Mouse (Mus musculus): ENCODE measurements at regions not wholly inside any gene's neighbourhood (a gene's known extent, or its start where the extent isn't known, plus 50 kb on each side); places are given as distances from the start of the nearest gene placed in this dataset.

- H3K27ac ChIP-seq, result no peak overlapping the region
- ATAC-seq (ENCODE audit: insufficient read depth), result no peak
- no peaks in the 10 kb centered on the region for H3K9me3 ChIP-seq (ENCODE audit: control insufficient read depth, low read length)
- no peak overlapping the region for H3K4me2 ChIP-seq (ENCODE audit: low read depth)
- no peak overlapping the region for H3K9ac ChIP-seq (replicated peaks)
- H3K36me3 ChIP-seq (replicated peaks; ENCODE audit: control insufficient read depth, insufficient read depth, low read depth), result no peaks in the 10 kb centered on the region
- H3K4me3 ChIP-seq (ENCODE audit: insufficient read depth in 1 of 2, low read depth in 2 of 2, low read length in 2 of 2), result no peak overlapping the region
- no peak for DNase-seq (ENCODE audit: low read depth in 3 of 3, low spot score in 3 of 3)
- no peaks in the 10 kb centered on the region for H3K27me3 ChIP-seq (ENCODE audit: control insufficient read depth, insufficient read depth, low read length)
- 74% methylated on average over 9 of the region's 9 CpGs for WGBS (ENCODE audit: insufficient replicate concordance)
- no peak for TF ChIP-seq EP300 (IDR thresholded peaks at IDR 0.05; ENCODE audit: low read depth)
- no peak for TF ChIP-seq CTCF (IDR thresholded peaks at IDR 0.05; ENCODE audit: low read depth)
- no peaks in the 10 kb centered on the region for H3K4me1 ChIP-seq (replicated peaks; ENCODE audit: control insufficient read depth in 2 of 2, insufficient read depth in 2 of 2, low read length in 1 of 2)
Measured at GRCm38 (mm10) chr11:23996250-23996649, 78.6 kb downstream of the A830031A19Rik start.

GRCm38 (mm10) chr11:23994160-23994559, 80.7 kb downstream of the A830031A19Rik start:
- ATAC-seq (ENCODE audit: insufficient read depth), result no peak
- Histone ChIP-seq H3K4me1 (replicated peaks; ENCODE audit: control insufficient read depth in 2 of 2, insufficient read depth in 2 of 2, low read length in 1 of 2) (no peaks in the 10 kb centered on the region), H3K4me3 (ENCODE audit: insufficient read depth in 1 of 2, low read depth in 2 of 2, low read length in 2 of 2) (no peak overlapping the region), H3K4me2 (ENCODE audit: low read depth) (no peak overlapping the region), H3K36me3 (replicated peaks; ENCODE audit: control insufficient read depth, insufficient read depth, low read depth) (no peaks in the 10 kb centered on the region), H3K9me3 (ENCODE audit: control insufficient read depth, low read length) (no peaks in the 10 kb centered on the region), H3K27ac (no peak overlapping the region), H3K9ac (replicated peaks) (no peak overlapping the region), H3K27me3 (ENCODE audit: control insufficient read depth, insufficient read depth, low read length) (no peaks in the 10 kb centered on the region)
- no peak for TF ChIP-seq CTCF (IDR thresholded peaks at IDR 0.05; ENCODE audit: low read depth)
- TF ChIP-seq EP300 (IDR thresholded peaks at IDR 0.05; ENCODE audit: low read depth), result no peak
- no peak for DNase-seq (ENCODE audit: low read depth in 3 of 3, low spot score in 3 of 3)

DNA sequence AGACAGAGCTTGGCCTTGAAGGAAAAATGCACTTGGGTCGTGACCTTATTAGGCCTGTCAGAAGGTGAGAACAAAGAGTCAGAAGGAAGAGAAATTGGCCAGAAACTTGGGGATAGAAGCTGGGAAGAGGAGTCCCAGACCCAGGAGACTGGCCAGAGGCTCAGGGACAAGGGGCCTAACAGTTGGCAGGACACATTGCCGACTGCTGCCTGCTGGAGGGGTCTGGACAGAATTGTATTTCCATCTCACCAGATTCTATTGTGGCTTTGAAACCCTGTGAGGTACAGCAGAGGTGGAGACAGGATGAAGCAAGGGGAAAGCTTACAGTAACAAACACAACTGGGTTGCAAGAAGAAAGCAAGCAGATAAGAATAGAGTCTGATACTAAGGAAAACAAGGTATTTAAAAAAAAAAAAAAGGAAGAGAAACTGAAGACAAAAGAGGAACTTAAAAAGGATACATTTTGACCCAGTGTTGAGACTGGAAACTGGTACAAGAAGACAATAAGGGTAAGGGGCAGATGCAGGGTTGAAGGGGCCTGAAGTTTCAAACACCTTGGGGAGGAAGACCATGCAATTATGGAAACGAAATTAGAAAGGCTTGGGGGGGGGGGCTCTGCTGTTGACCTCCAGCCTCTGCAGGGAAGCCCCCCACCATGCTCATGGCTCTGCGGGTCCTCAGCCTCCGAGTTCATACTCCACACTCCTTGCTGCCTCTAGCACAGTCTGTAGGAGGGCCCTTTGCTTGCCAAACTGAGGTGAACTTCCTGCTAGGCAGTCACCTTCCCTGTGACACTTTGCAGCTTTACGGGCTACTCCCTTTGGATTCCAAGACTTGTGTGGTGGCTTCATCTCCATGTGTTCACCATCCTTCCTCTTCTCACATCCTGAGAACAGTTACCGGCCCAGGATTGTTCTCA, 87.1 kb downstream of the A830031A19Rik start:
- Histone ChIP-seq H3K9me3 (ENCODE audit: control insufficient read depth, low read length) (no peaks in the 10 kb centered on the region), H3K27ac (no peak overlapping the region), H3K27me3 (ENCODE audit: control insufficient read depth, insufficient read depth, low read length) (no peaks in the 10 kb centered on the region), H3K4me1 (replicated peaks; ENCODE audit: control insufficient read depth in 2 of 2, insufficient read depth in 2 of 2, low read length in 1 of 2) (no peaks in the 10 kb centered on the region), H3K4me2 (ENCODE audit: low read depth) (no peak overlapping the region), H3K36me3 (replicated peaks; ENCODE audit: control insufficient read depth, insufficient read depth, low read depth) (no peaks in the 10 kb centered on the region), H3K4me3 (ENCODE audit: insufficient read depth in 1 of 2, low read depth in 2 of 2, low read length in 2 of 2) (no peak overlapping the region), H3K9ac (replicated peaks) (no peak overlapping the region)
- WGBS (ENCODE audit: insufficient replicate concordance), result 37% methylated on average over 7 of the region's 7 CpGs
- ATAC-seq (ENCODE audit: insufficient read depth), result no peak
- no peak for TF ChIP-seq EP300 (IDR thresholded peaks at IDR 0.05; ENCODE audit: low read depth)
- no peak for TF ChIP-seq CTCF (IDR thresholded peaks at IDR 0.05; ENCODE audit: low read depth)
- no peak for DNase-seq (ENCODE audit: low read depth in 3 of 3, low spot score in 3 of 3)

GRCm38 (mm10) chr11:23985231-23985630, 89.6 kb downstream of the A830031A19Rik start:
- 55% methylated on average over 3 of the region's 3 CpGs for WGBS (ENCODE audit: insufficient replicate concordance)
- no peak overlapping the region for H3K4me2 ChIP-seq (ENCODE audit: low read depth)

GRCm38 (mm10) chr11:23979332-23979731, 84.3 kb upstream of the Papolg start:
- Histone ChIP-seq H3K4me3 (ENCODE audit: insufficient read depth in 1 of 2, low read depth in 2 of 2, low read length in 2 of 2) (no peak overlapping the region), H3K27ac (no peak overlapping the region), H3K9ac (replicated peaks) (no peak overlapping the region), H3K36me3 (replicated peaks; ENCODE audit: control insufficient read depth, insufficient read depth, low read depth) (no peaks in the 10 kb centered on the region), H3K27me3 (ENCODE audit: control insufficient read depth, insufficient read depth, low read length) (no peaks in the 10 kb centered on the region), H3K9me3 (ENCODE audit: control insufficient read depth, low read length) (no peaks in the 10 kb centered on the region), H3K4me1 (replicated peaks; ENCODE audit: control insufficient read depth in 2 of 2, insufficient read depth in 2 of 2, low read length in 1 of 2) (no peaks in the 10 kb centered on the region), H3K4me2 (ENCODE audit: low read depth) (no peak overlapping the region)
- TF ChIP-seq EP300 (IDR thresholded peaks at IDR 0.05; ENCODE audit: low read depth), result no peak
- TF ChIP-seq CTCF (IDR thresholded peaks at IDR 0.05; ENCODE audit: low read depth), result peak; percentile 93
- DNase-seq (ENCODE audit: low read depth in 3 of 3, low spot score in 3 of 3), result peak; percentile 11 to 17 (median 12)
- ATAC-seq (ENCODE audit: insufficient read depth), result no peak
- WGBS (ENCODE audit: insufficient replicate concordance), result 10% methylated on average over 5 of the region's 5 CpGs

More at GRCm38 (mm10) chr11:23985231-23985630, 89.6 kb downstream of the A830031A19Rik start:
- H3K36me3 ChIP-seq (replicated peaks; ENCODE audit: control insufficient read depth, insufficient read depth, low read depth), result no peaks in the 10 kb centered on the region
- no peak overlapping the region for H3K4me3 ChIP-seq (ENCODE audit: insufficient read depth in 1 of 2, low read depth in 2 of 2, low read length in 2 of 2)
- DNase-seq (ENCODE audit: low read depth in 3 of 3, low spot score in 3 of 3) (no peak), ATAC-seq (ENCODE audit: insufficient read depth) (no peak)
- no peaks in the 10 kb centered on the region for H3K9me3 ChIP-seq (ENCODE audit: control insufficient read depth, low read length)
- H3K4me1 ChIP-seq (replicated peaks; ENCODE audit: control insufficient read depth in 2 of 2, insufficient read depth in 2 of 2, low read length in 1 of 2), result no peaks in the 10 kb centered on the region
- no peaks in the 10 kb centered on the region for H3K27me3 ChIP-seq (ENCODE audit: control insufficient read depth, insufficient read depth, low read length)
- no peak overlapping the region for H3K9ac ChIP-seq (replicated peaks)
- TF ChIP-seq CTCF (IDR thresholded peaks at IDR 0.05; ENCODE audit: low read depth) (no peak), EP300 (IDR thresholded peaks at IDR 0.05; ENCODE audit: low read depth) (no peak)
- no peak overlapping the region for H3K27ac ChIP-seq

Measured in liver, embryonic 14.5 days (tissue).